In genomic region chr13:63512411-63512810, GRCm38 (mm10) we compare ENCODE assay signal across 17 mouse cellular contexts. TPM values are rescaled to one million over a fixed set of nuclear protein-coding genes. Genes with fewer than 3 reads are reported as not detected.
DNase-seq lines count a peak whose midpoint lies in the region; ATAC-seq and TF ChIP-seq lines count a peak whose summit lies in the region.
"Had no signal": no experiment of that assay in that cellular context is flagged by ENCODE, and none has a peak within 500 bp of the region (broad histone marks: within the 10 kb centered on the region; RNA-seq: fewer than 3 reads in every experiment).

No protein-coding gene starts in this region.

- no peak for TF ChIP-seq POLR2A in brain, embryonic 14.5 days (IDR thresholded peaks at IDR 0.05; ENCODE audit: borderline replicate concordance, extremely low read depth, insufficient read depth, insufficient read length, poor library complexity, severe bottlenecking)

- no peak overlapping the region for H3K4me3 ChIP-seq in heart, embryonic 10.5 days
- H3K4me3 ChIP-seq in midbrain, embryonic 10.5 days = no peak overlapping the region
- no peak overlapping the region for H3K4me3 ChIP-seq in midbrain, embryonic 15.5 days
- no peak overlapping the region for H3K4me3 ChIP-seq in limb, embryonic 12.5 days (replicated peaks)
- H3K4me3 ChIP-seq: embryonic facial prominence, embryonic 15.5 days; forebrain, embryonic 13.5 days had no signal

- no peaks in the 10 kb centered on the region for H3K9me3 ChIP-seq in heart, embryonic 10.5 days
- H3K9me3 ChIP-seq in midbrain, embryonic 10.5 days (replicated peaks) = no peaks in the 10 kb centered on the region; the same call in 1 of the 2 replicates
- no peaks in the 10 kb centered on the region for H3K9me3 ChIP-seq in midbrain, embryonic 15.5 days
- peaks cover 3% of the 10 kb centered on the region; the same call in 1 of the 2 replicates for H3K9me3 ChIP-seq in limb, embryonic 12.5 days
- H3K9me3 ChIP-seq: embryonic facial prominence, embryonic 15.5 days; forebrain, embryonic 13.5 days; G1E had no signal

- TF ChIP-seq CTCF in brain, embryonic 14.5 days (IDR thresholded peaks at IDR 0.05; ENCODE audit: borderline replicate concordance, extremely low read depth, insufficient read depth, insufficient read length) = no peak

- no peaks in the 10 kb centered on the region for H3K27me3 ChIP-seq in heart, embryonic 10.5 days (ENCODE audit: insufficient read depth, poor library complexity, severe bottlenecking)
- no peaks in the 10 kb centered on the region; the same call in 1 of the 2 replicates for H3K27me3 ChIP-seq in midbrain, embryonic 10.5 days (ENCODE audit: low read depth, poor library complexity, severe bottlenecking)
- no peaks in the 10 kb centered on the region for H3K27me3 ChIP-seq in midbrain, embryonic 15.5 days (replicated peaks)
- no peaks in the 10 kb centered on the region for H3K27me3 ChIP-seq in limb, embryonic 12.5 days
- H3K27me3 ChIP-seq: embryonic facial prominence, embryonic 15.5 days; forebrain, embryonic 13.5 days had no signal

- peak overlapping the region; percentile 10; the same call in 1 of the 2 replicates for H3K27ac ChIP-seq in heart, embryonic 10.5 days
- H3K27ac ChIP-seq in midbrain, embryonic 10.5 days (replicated peaks) = peak overlapping the region; percentile 76; the same call in 1 of the 2 replicates
- H3K27ac ChIP-seq in midbrain, embryonic 15.5 days = no peak overlapping the region
- H3K27ac ChIP-seq in limb, embryonic 12.5 days = peak overlapping the region; percentile 4; the same call in 1 of the 2 replicates
- H3K27ac ChIP-seq: embryonic facial prominence, embryonic 15.5 days; forebrain, embryonic 13.5 days had no signal

- 51% methylated on average over 6 of the region's 6 CpGs for WGBS in heart, embryonic 10.5 days
- 66% methylated on average over 6 of the region's 6 CpGs for WGBS in midbrain, embryonic 10.5 days
- WGBS in midbrain, embryonic 15.5 days = 28% methylated on average over 6 of the region's 6 CpGs
- WGBS in limb, embryonic 12.5 days = 37% methylated on average over 6 of the region's 6 CpGs

- no peak for DNase-seq in heart, embryonic 10.5 days (ENCODE audit: low spot score)
- DNase-seq in heart, adult 11 months = no peak
- peak; percentile 36 for DNase-seq in midbrain, embryonic 10.5 days (ENCODE audit: low spot score)
- peak; percentile 28 for DNase-seq in brain, embryonic 14.5 days (ENCODE audit: low read depth)
- DNase-seq in kidney, postnatal 10 days = no peak
- DNase-seq: cerebellum, adult 11 months; cerebellum, postnatal 25 days; kidney, adult 18-20 months; kidney, postnatal 36 days; right cerebral cortex, adult 18-20 months; thymus, postnatal 4 days had no signal

- peaks cover 98% of the 10 kb centered on the region for H3K36me3 ChIP-seq in heart, embryonic 10.5 days
- peaks cover 100% of the 10 kb centered on the region for H3K36me3 ChIP-seq in midbrain, embryonic 10.5 days
- H3K36me3 ChIP-seq in midbrain, embryonic 15.5 days (replicated peaks) = peaks cover 34% of the 10 kb centered on the region
- peaks cover 96% of the 10 kb centered on the region for H3K36me3 ChIP-seq in limb, embryonic 12.5 days

- H3K4me1 ChIP-seq in heart, embryonic 10.5 days = peaks cover 20% of the 10 kb centered on the region
- peaks cover 54% of the 10 kb centered on the region for H3K4me1 ChIP-seq in midbrain, embryonic 10.5 days
- peaks cover 18% of the 10 kb centered on the region for H3K4me1 ChIP-seq in midbrain, embryonic 15.5 days
- H3K4me1 ChIP-seq in limb, embryonic 12.5 days (replicated peaks) = peaks cover 47% of the 10 kb centered on the region

- no peak overlapping the region for H3K9ac ChIP-seq in midbrain, embryonic 15.5 days
- no peak overlapping the region for H3K9ac ChIP-seq in limb, embryonic 12.5 days (replicated peaks)
- H3K9ac ChIP-seq: embryonic facial prominence, embryonic 15.5 days; forebrain, embryonic 13.5 days had no signal

- no peak overlapping the region for H3K4me2 ChIP-seq in midbrain, embryonic 15.5 days
- no peak overlapping the region for H3K4me2 ChIP-seq in limb, embryonic 12.5 days
- H3K4me2 ChIP-seq: embryonic facial prominence, embryonic 15.5 days; forebrain, embryonic 13.5 days had no signal

- no peak for ATAC-seq in midbrain, embryonic 15.5 days (replicated peaks)
- ATAC-seq in limb, embryonic 12.5 days (ENCODE audit: insufficient number of reproducible peaks, insufficient read depth, low FRiP score, low TSS enrichment, low read depth) = no peak
- ATAC-seq in megakaryocyte progenitor cell, adult 5-6 weeks (replicated peaks; ENCODE audit: poor library complexity) = no peak
- ATAC-seq: forebrain, embryonic 13.5 days had no signal

RNA-seq across cellular contexts. Expression of gene Fancc, which starts 15.3 kb away (rescaled TPM):
- 15.8 and 18.3 TPM in 2 replicates for polyA plus RNA-seq in heart, embryonic 10.5 days (2016; fragmentation: Nextera tagmentation; extraction: Ambion mirVana)
- 26.7 and 28.3 TPM in 2 replicates for polyA plus RNA-seq in midbrain, embryonic 10.5 days (2016; fragmentation: Nextera tagmentation; extraction: Ambion mirVana)
- polyA plus RNA-seq in midbrain, embryonic 15.5 days (2015; fragmentation: Nextera tagmentation; extraction: Ambion mirVana) = 15.3 and 16.1 TPM in 2 replicates
- polyA plus RNA-seq in brain, embryonic 14.5 days (2012; rRNA removed) = 12.7 and 16.1 TPM in 2 replicates
- polyA plus RNA-seq in limb, embryonic 12.5 days (2016; fragmentation: Nextera tagmentation; extraction: Ambion mirVana) = 24.3 and 28.5 TPM in 2 replicates
- 10.0 and 11.6 TPM in 2 replicates for total RNA-seq in megakaryocyte progenitor cell, adult 5-6 weeks (2015)
- 10.1 and 16.7 TPM in 2 replicates for total RNA-seq in megakaryocyte progenitor cell, adult 5-6 weeks (2017)

Comparison
In these comparisons a context has a peak if more than half of its experiments do, and no peak if none do; other contexts are left out.
1. DNase-seq: peak in midbrain, embryonic 10.5 days (single experiment) and brain, embryonic 14.5 days (single experiment); none in heart, embryonic 10.5 days (single experiment), heart, adult 11 months (single experiment) and kidney, postnatal 10 days (single experiment).